8 mouse cellular contexts compared by ENCODE assay signal in the genomic region with DNA sequence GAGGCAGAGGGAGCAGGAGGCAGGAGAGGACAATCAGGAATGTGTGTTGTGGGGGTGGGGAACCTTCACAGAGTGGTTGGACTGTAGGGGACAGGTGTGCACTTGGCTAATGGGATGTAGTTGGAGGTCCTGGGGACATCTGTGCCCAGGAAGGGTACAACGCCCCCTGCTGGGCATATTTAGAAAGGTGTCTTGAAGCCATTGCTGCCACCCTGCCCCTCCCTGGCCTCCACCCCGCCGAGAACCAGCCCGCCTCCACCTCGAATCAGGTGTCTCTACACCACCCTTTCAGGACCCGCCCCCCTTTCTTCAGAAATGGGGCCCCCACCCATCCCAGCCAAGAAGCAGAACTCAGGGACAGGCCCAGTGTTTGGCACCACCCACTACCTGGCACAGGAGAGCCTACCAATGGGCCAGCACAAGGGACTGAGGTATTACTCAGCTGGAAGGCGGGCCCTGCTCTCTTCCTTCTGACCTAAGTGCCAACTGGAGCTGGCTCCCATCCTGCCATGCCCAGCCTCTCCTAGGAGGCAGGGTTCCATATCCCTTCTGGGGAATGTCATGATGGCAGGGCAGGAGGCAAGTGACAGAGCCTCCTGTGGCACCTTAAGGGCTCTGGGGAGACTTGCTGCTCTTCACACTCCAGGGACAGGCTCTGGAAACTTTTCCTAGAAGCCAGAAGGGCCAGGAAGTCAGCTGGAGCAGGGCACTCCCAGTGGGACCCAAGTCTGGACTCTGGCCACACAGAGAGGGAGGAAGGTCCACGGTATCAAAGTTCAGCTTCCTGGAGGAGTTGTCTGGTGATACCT.
DNase-seq lines count a peak whose midpoint lies in the region; ATAC-seq and TF ChIP-seq lines count a peak whose summit lies in the region.

No protein-coding gene starts in this region.

- 0 out of 2 replicates have a peak, but pooled peaks cover 2% of the 10 kb centered on the region for H3K27me3 ChIP-seq in intestine, embryonic 15.5 days (replicated peaks)
- H3K27me3 ChIP-seq in splenic B cell, adult 2 months (ENCODE audit: control insufficient read depth, insufficient read depth, low read length, poor library complexity, severe bottlenecking), result no peaks in the 10 kb centered on the region

- ATAC-seq in intestine, embryonic 15.5 days, result peak; percentile 63

- no peak overlapping the region for H3K9ac ChIP-seq in ES-E14 (ENCODE audit: insufficient read depth, low read depth, low read length, poor library complexity, severe bottlenecking)
- no peak overlapping the region for H3K9ac ChIP-seq in intestine, embryonic 15.5 days

- no peaks in the 10 kb centered on the region for H3K36me3 ChIP-seq in ES-E14 (ENCODE audit: control insufficient read depth, insufficient read depth, low read length, poor library complexity, severe bottlenecking)
- no peaks in the 10 kb centered on the region for H3K36me3 ChIP-seq in intestine, embryonic 15.5 days
- no peaks in the 10 kb centered on the region for H3K36me3 ChIP-seq in splenic B cell, adult 2 months (ENCODE audit: control insufficient read depth, insufficient read depth, low read length, poor library complexity, severe bottlenecking)

- H3K4me1 ChIP-seq in ES-E14 (ENCODE audit: control insufficient read depth in 2 of 2, insufficient read depth in 2 of 2, low read length in 2 of 2, poor library complexity in 1 of 2), result peaks cover 0 to 6% of the 10 kb centered on the region in 2 experiments; a peak in 1 of 4 replicates
- peaks cover 36% of the 10 kb centered on the region for H3K4me1 ChIP-seq in intestine, embryonic 15.5 days (replicated peaks)

- peak; percentile 22 to 23 for DNase-seq in cerebellum, adult 18-20 months
- no peak for DNase-seq in cerebellum, postnatal 4 days (ENCODE audit: low spot score in 2 of 2)
- DNase-seq in ES-E14 (ENCODE audit: low read depth, low spot score), result no peak
- DNase-seq in gastrocnemius, postnatal 10 days, result peak; percentile 63
- peak; percentile 91 for DNase-seq in lung, postnatal 36 days
- peak; percentile 88 for DNase-seq in splenic B cell, adult 2 months (ENCODE audit: low read depth, low spot score)
- no peak for DNase-seq in layer of hippocampus, postnatal 14 days (ENCODE audit: low spot score in 2 of 2)

- H3K9me3 ChIP-seq in ES-E14 (ENCODE audit: control insufficient read depth, insufficient read depth, low read depth, low read length), result no peaks in the 10 kb centered on the region
- no peaks in the 10 kb centered on the region for H3K9me3 ChIP-seq in intestine, embryonic 15.5 days

- no peak overlapping the region for H3K4me3 ChIP-seq in ES-E14 (ENCODE audit: insufficient read depth in 1 of 2, low read depth in 1 of 2, low read length in 2 of 2, poor library complexity in 1 of 2, severe bottlenecking in 1 of 2)
- H3K4me3 ChIP-seq in intestine, embryonic 15.5 days (replicated peaks), result no peak overlapping the region

- peak overlapping the region; percentile 98 for H3K4me2 ChIP-seq in intestine, embryonic 15.5 days (replicated peaks)

- H3K27ac ChIP-seq in ES-E14 (ENCODE audit: insufficient read depth, low read depth, low read length, poor library complexity, severe bottlenecking), result no peak overlapping the region
- H3K27ac ChIP-seq in intestine, embryonic 15.5 days, result peak overlapping the region; percentile 89

- in situ Hi-C loops in ES-E14 (cut with MboI; ENCODE audit: low sequenced_read_pairs in 2 of 2, unreplicated experiment in 2 of 2), result no loop called here

- 24% methylated on average over 8 of the region's 8 CpGs for WGBS in intestine, embryonic 15.5 days

TF ChIP-seq in ES-E14, 5 proteins besides CTCF, POLR2A, EP300 and RAD21:
- TF ChIP-seq ZNF384 (IDR thresholded peaks at IDR 0.05; ENCODE audit: low read depth, low read length) (no peak), MAFK (IDR thresholded peaks at IDR 0.05; ENCODE audit: insufficient read depth, low read depth, low read length) (no peak), ZC3H11A (IDR thresholded peaks at IDR 0.05; ENCODE audit: borderline replicate concordance, low read depth, low read length) (0 out of 2 replicates have a peak, but pooled peaks have one; percentile 5)
TF ChIP-seq in ES-E14: peak in this region for 1.

Comparison
In these comparisons a context has a peak if more than half of its experiments do, and no peak if none do; other contexts are left out.
1. DNase-seq: peak in cerebellum, adult 18-20 months (2 of 2), gastrocnemius, postnatal 10 days (single experiment), lung, postnatal 36 days (single experiment) and splenic B cell, adult 2 months (single experiment); none in cerebellum, postnatal 4 days (0 of 2), ES-E14 (single experiment) and layer of hippocampus, postnatal 14 days (0 of 2).